Mouse (Mus musculus) adipose tissue, adult 10 weeks (tissue): ENCODE measurements around the gene Gm11111. TPM values are rescaled to one million over a fixed set of nuclear protein-coding genes. Genes with fewer than 3 reads are reported as not detected.

Source experiments
- polyA plus RNA-seq: library from polyadenylated mRNA; stranded (reverse); fragments of 350-450 nt; fragmentation: Illumina TruSeq; extraction: RNeasy Lipid Tissue Mini Kit (QIAGEN cat#74804); gene quantifications from one replicate; pipeline ENCODE4 v1.2.3, GENCODE M21; 2014; ENCODE audit warnings: low read depth, low replicate concordance

The Gm11111 gene
- polyA plus RNA-seq, result not detected

GRCm38 (mm10) chr5:98552395-98552794, at the start of gene Gm11111:
Gm11111 (plus strand) TSS chr5:98552695.

Other genes starting within 250 kb of the Gm11111 start
- gene Cfap299, start 223.4 kb upstream of the Gm11111 start, polyA plus RNA-seq, result 3.3 TPM